Mouse (Mus musculus) liver, adult 2 months (tissue): ENCODE results near the gene Slc27a5.

Experiments used
- CTCF ChIP-seq: fragments of 200-500 bp; IDR thresholded peaks from 2 replicates; pipeline ENCODE4 v1.5.1; 2011; ENCODE audit warnings: low read depth, low read length, control low read depth
- POLR2A ChIP-seq: fragments of 200-500 bp; IDR thresholded peaks from 2 replicates; pipeline ENCODE4 v1.6.1; 2011; ENCODE audit warnings: low read length, control low read depth; ENCODE audit not compliant: insufficient read depth; ENCODE audit errors: extremely low read depth

DNA sequence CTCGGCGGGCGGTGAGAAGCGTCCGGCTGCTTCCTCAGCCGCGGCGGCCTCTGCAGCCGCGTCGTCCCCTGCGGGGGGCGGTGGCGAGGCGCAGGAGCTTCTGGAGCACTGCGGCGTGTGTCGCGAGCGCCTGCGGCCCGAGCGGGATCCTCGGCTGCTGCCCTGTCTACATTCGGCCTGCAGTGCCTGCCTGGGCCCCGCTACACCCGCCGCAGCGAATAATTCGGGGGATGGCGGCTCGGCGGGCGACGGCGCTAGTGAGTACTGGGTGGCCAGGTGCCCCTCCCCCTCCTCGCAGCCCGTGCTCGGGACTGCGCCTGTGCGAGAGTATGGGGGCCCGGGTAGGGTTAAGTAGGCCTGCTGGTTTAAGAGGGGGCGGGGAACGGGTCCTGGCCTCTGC, 26.8 kb upstream of the Slc27a5 start:
- TF ChIP-seq CTCF (no peak), POLR2A (no peak)
